Mouse (Mus musculus) E14TG2a.4 (cell line): ENCODE measurements around the gene Glipr2.

Experiments
- H3K27me3 ChIP-seq: 2 replicates; pipeline ENCODE4 v1.6.1; 2014; ENCODE audit warnings: low read length, control low read depth; ENCODE audit not compliant: insufficient read depth
- H3K36me3 ChIP-seq: 2 replicates; pipeline ENCODE4 v1.6.1; 2014; ENCODE audit warnings: low read length, control low read depth; ENCODE audit not compliant: insufficient read depth
- H3K4me1 ChIP-seq: replicated peaks from 2 replicates; pipeline ENCODE4 v1.6.1; 2014; ENCODE audit warnings: low read depth, low read length, control low read depth
- H3K4me3 ChIP-seq: replicated peaks from 2 replicates; pipeline ENCODE4 v1.5.1; 2014; ENCODE audit warnings: mild to moderate bottlenecking, low read length
- H3K9me3 ChIP-seq: 2 replicates; pipeline ENCODE4 v1.6.1; 2014; ENCODE audit warnings: low read length, control low read depth
- CTCF ChIP-seq: conservative IDR thresholded peaks from 2 replicates; pipeline ENCODE4 v1.5.1; 2014; ENCODE audit warnings: low read length
- NANOG ChIP-seq: IDR thresholded peaks from 2 replicates; pipeline ENCODE4 v1.6.1; 2014; ENCODE audit warnings: borderline replicate concordance, low read length, mixed read lengths
- POU5F1 ChIP-seq: IDR thresholded peaks from 2 replicates; pipeline ENCODE4 v1.6.1; 2014; ENCODE audit warnings: low read length, borderline replicate concordance

Gene Glipr2

GRCm38 (mm10) chr4:43941315-43941714 is 15.9 kb upstream of the Glipr2 start:
- TF ChIP-seq POU5F1 (no peak), CTCF (no peak), NANOG (no peak)
- Histone ChIP-seq H3K4me3 (no peak overlapping the region), H3K36me3 (peaks cover 13% of the 10 kb centered on the region; the same call in 1 of the 2 replicates), H3K9me3 (no peaks in the 10 kb centered on the region), H3K27me3 (no peaks in the 10 kb centered on the region), H3K4me1 (peaks cover 51% of the 10 kb centered on the region)

- TF ChIP-seq NANOG (no peak), CTCF (no peak), POU5F1 (no peak)
- Histone ChIP-seq H3K9me3 (no peaks in the 10 kb centered on the region), H3K4me1 (peaks cover 41% of the 10 kb centered on the region), H3K27me3 (no peaks in the 10 kb centered on the region), H3K36me3 (peaks cover 13% of the 10 kb centered on the region; the same call in 1 of the 2 replicates), H3K4me3 (peak overlapping the region; percentile 64)
Observed at GRCm38 (mm10) chr4:43942421-43942820, 14.8 kb upstream of the Glipr2 start.

GRCm38 (mm10) chr4:43947571-43947970 is 9.6 kb upstream of the Glipr2 start:
- Histone ChIP-seq H3K4me3 (no peak overlapping the region), H3K27me3 (no peaks in the 10 kb centered on the region), H3K36me3 (no peaks in the 10 kb centered on the region), H3K4me1 (peaks cover 23% of the 10 kb centered on the region), H3K9me3 (no peaks in the 10 kb centered on the region)
- TF ChIP-seq POU5F1 (no peak), CTCF (no peak), NANOG (no peak)

GRCm38 (mm10) chr4:43957846-43958461 is 753 bp downstream of the Glipr2 start:
- H3K27me3 ChIP-seq, result peaks cover 17% of the 10 kb centered on the region
- H3K4me1 ChIP-seq, result peaks cover 53% of the 10 kb centered on the region
- H3K4me3 ChIP-seq, result peak overlapping the region; percentile 94
- TF ChIP-seq POU5F1 (no peak), CTCF (no peak), NANOG (no peak)
- H3K9me3 ChIP-seq, result no peaks in the 10 kb centered on the region
- H3K36me3 ChIP-seq, result no peaks in the 10 kb centered on the region; the same call in 1 of the 2 replicates

- Histone ChIP-seq H3K9me3 (no peaks in the 10 kb centered on the region), H3K4me3 (peak overlapping the region; percentile 48; the same call in 1 of the 2 replicates), H3K4me1 (peaks cover 70% of the 10 kb centered on the region), H3K27me3 (peaks cover 17% of the 10 kb centered on the region), H3K36me3 (peaks cover 4% of the 10 kb centered on the region)
- no peak for TF ChIP-seq CTCF
- no peak for TF ChIP-seq POU5F1
- no peak for TF ChIP-seq NANOG
Observed at GRCm38 (mm10) chr4:43959523-43960179, 2.5 kb downstream of the Glipr2 start.

GRCm38 (mm10) chr4:43960207-43960606 is 3.0 kb downstream of the Glipr2 start:
- Histone ChIP-seq H3K36me3 (peaks cover 4% of the 10 kb centered on the region), H3K4me3 (no peak overlapping the region), H3K27me3 (peaks cover 17% of the 10 kb centered on the region), H3K9me3 (no peaks in the 10 kb centered on the region), H3K4me1 (peaks cover 75% of the 10 kb centered on the region)
- TF ChIP-seq POU5F1 (no peak), CTCF (no peak), NANOG (no peak)

- Histone ChIP-seq H3K4me3 (peak overlapping the region; percentile 43), H3K4me1 (peaks cover 84% of the 10 kb centered on the region), H3K9me3 (peaks cover 13% of the 10 kb centered on the region), H3K27me3 (no peaks in the 10 kb centered on the region; the same call in 1 of the 2 replicates), H3K36me3 (peaks cover 13% of the 10 kb centered on the region)
- TF ChIP-seq NANOG (no peak), CTCF (no peak), POU5F1 (no peak)
Observed at GRCm38 (mm10) chr4:43964326-43964833, 7.2 kb downstream of the Glipr2 start.

- H3K4me1 ChIP-seq, result peaks cover 84% of the 10 kb centered on the region
- no peaks in the 10 kb centered on the region for H3K27me3 ChIP-seq
- H3K36me3 ChIP-seq, result peaks cover 15% of the 10 kb centered on the region
- peaks cover 13% of the 10 kb centered on the region for H3K9me3 ChIP-seq
- H3K4me3 ChIP-seq, result peak overlapping the region; percentile 60
- no peak for TF ChIP-seq NANOG
- no peak for TF ChIP-seq CTCF
- no peak for TF ChIP-seq POU5F1
Observed at GRCm38 (mm10) chr4:43964951-43965684, 7.9 kb downstream of the Glipr2 start.
